Mouse (Mus musculus) inflammation-experienced regulatory T-cells, adult 16 weeks (primary cell): ENCODE data around the gene Osbpl7. TPM values are rescaled to one million over a fixed set of nuclear protein-coding genes. Genes with fewer than 3 reads are reported as not detected.

ENCODE experiments used
- polyA plus RNA-seq: library from polyadenylated mRNA; unstranded; fragments of 100-300 nt; shearing (Covaris generic); gene quantifications from one replicate; pipeline ENCODE4 v1.2.1, GENCODE M21; 2017

Gene Osbpl7
- polyA plus RNA-seq = 33.8 TPM

DNA sequence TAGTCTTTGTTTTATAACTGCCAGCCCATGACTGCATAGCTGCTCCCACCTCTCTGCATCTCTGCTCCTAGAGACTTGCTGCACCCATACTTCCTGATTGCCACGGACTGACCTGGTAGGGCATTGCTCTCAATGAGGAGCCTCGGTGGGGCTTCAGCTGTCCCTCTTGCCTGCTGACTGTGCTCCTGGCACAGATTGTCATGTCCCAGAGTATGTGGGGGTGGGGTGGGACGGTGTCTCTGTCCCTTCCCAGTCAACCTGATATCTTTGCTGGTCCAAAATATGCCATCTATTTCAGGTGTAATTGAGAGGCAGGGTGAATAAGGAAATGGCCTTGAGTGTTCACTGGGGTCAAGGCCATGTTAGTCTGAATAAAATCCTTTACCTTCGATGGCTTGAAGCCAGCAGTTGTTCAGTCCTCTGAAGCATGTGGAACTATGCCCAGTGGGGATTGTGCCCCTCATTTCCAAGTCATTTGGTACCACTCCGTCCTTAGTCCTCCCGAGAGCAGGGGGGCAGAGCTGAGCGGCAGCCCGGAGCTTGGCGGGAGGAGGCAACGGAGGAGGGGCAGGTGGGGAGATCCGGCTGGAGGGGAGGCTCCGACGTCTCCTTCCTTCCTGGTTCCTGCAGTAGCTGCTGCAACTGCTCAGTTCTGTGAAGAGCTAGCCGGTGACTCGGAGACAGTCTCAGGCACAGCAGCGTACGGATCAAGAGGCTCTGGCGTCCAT, at the start of gene Osbpl7:
TSS of gene Osbpl7 (plus strand) at position 413 of the 728 bp plus-strand sequence.

DNA sequence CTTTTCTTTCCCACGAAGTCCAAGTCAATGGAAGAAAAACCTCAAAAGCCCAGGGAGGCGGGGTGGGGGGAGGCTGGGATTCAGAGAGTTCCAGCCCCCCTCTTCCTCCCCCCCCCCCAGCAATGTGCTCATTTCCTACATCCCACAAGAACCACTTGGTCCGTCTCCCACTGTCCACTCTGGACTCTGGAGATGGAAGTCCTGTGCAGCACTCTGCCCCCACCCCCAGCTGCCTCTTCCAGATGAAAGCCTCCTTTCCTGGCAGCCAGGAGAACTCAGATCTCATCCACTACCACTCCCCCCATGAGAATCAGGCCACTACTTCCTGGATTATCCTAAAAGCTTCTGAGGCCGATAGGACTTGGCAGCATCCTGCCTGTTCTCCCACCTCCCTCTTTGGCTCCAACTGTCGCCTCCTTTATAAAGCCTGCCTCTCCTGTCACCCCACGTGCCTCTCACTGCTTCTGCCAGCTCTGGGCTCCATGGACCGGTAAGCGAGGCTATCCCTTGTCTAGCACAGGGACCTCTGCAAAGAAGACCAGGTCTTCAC, 37.2 kb upstream of the Osbpl7 start, which contains the start of gene Sp6:
TSS of gene Sp6 (plus strand) at position 274 of the 550 bp plus-strand sequence.

DNA sequence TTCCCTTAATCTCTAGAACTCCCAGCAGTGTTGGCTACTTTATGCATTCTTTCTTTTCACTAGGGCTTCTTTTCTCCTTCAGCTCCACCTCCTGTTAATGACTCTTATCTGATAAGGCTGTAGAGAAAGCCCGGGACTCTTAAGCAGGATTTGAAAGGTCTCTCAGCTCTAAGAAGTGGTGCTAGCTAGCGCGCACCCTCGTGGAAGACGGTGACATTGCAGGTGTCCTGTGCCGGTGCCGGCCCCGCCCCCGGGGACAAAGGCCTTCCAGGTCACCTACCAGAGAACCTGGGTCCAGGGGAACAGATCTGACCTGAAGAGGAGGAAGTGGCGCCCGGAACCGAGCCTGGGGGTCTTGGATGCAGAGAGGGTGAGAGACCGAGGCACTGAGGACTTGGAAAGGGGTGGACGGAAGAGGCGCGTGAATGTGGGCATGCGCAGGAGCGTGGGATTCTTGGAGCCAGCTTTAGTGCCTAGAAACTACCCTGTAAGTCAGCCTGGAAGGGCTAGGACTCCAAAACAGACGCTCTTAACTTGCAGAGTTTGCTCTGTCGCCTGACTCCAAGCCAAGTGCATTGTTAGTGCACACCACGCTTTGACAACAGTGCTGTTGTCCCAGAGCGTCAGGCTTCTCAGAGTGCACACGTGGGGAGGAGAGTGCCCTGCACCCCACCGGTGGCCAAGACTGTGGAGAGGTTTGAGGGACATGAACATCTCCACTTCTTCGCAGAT, 20.6 kb upstream of the Osbpl7 start, which contains the start of gene Scrn2:
TSS of gene Scrn2 (plus strand) at position 253 of the 732 bp plus-strand sequence.

DNA sequence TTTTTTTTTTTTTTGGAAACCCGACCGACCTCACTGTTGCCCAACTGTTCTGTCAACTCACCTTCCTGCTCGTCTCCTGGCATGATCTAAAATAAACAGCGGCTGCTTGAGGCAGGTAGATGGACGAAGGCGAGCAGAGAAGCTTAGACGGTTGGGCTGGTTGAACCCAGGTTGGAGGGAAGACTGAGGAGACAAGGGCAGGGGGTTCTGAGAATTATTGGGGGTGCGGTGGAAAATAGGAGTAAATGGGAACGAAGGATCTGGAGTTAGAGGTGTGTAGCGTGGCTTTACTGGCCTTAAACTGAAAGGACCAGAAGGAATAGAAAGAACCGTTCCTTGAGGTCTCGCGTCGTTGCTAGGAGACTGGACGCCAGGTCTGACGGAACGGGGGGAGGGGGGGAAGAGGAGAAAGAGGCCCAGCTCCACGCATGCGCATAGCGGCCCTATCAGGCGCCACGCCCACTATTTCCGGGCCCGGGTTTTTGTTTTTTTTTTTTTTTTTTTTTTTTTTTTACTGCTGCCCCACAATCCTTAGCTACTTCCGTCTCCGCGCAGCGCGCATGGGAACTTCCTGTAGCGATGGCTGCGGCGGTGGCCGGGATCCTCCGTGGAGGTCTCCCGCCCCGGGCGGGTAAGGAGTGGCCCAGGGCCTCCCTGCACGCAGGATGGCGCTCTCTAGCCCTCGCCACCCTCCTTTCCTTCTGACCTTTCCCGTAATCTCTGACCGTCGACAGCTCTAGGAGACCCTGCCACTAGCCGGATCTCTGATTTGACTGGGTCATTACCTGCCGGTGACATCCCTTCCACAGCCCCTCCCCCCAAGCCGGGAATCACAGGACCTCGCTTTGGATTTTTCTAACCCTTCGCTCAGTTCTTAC, 9.2 kb upstream of the Osbpl7 start, which contains the start of the genes Lrrc46 and Mrpl10:
TSS of gene Lrrc46 (minus strand) at position 386 of the 878 bp plus-strand sequence.
TSS of gene Mrpl10 (plus strand) at position 539 of the 878 bp plus-strand sequence.

DNA sequence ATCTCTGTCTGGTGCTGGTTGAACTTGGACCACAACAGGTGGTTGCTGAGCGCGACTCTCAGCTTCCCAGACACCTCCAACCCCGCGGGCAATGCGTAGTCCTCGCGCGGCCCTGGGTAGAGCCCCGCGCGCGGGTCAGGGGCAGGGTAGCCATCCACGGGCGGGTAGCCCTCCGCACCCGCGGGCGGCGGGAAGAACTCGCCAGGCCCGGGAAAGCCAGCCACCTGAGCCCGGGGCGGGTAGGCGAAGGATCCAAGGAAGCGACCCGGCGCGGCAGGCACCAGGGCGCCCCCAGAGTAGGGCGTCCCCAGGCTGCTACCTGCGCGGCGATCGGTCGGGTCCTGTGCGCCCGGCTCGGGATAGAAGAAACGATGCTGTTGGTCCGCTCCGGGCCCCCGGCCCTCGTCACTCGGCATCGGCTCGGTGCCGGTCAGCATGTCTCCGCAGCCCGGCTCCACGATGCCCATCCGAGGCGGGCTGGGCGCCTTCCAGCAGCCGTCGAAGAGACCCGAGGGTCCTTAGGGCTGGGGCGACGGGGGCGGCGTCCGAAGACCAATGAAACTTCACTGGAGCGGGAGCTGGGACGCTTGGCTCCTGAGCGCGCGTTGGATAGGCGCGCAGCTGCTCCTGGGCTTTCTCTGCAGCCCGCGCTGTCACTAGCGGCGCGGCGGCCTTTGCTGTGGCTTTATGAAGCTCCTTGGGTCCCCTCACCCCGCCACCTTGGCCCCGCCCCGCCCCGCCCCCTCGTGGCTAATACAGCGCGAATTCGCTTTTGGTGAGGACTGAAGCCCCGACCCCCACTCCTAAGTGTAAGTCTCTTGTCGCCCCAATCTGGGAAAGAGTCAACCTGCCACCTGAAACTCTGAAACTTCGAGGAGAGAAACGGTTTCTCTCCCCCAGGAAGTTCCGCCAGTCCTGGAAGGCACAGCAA, 64.5 kb downstream of the Osbpl7 start, which contains the start of gene Tbx21:
TSS of gene Tbx21 (minus strand) at position 661 of the 931 bp plus-strand sequence.

Other genes starting within 250 kb of the Osbpl7 start
- 69.5 TPM for gene Nfe2l1, start 220.7 kb upstream of the Osbpl7 start, polyA plus RNA-seq
- not detected for gene Copz2, start 200.8 kb upstream of the Osbpl7 start, polyA plus RNA-seq
- 107 TPM for gene Cdk5rap3, start 134.1 kb upstream of the Osbpl7 start, polyA plus RNA-seq
- 0.23 TPM for gene Prr15l, start 122.5 kb upstream of the Osbpl7 start, polyA plus RNA-seq
- 44.9 TPM for gene Pnpo, start 106.6 kb upstream of the Osbpl7 start, polyA plus RNA-seq
- 71.0 TPM for gene Sp2, start 67.7 kb upstream of the Osbpl7 start, polyA plus RNA-seq
- 10.6 TPM for gene Sp6, start 37.2 kb upstream of the Osbpl7 start, polyA plus RNA-seq
- 17.7 TPM for gene Scrn2, start 20.7 kb upstream of the Osbpl7 start, polyA plus RNA-seq
- not detected for gene Lrrc46, start 9.2 kb upstream of the Osbpl7 start, polyA plus RNA-seq
- gene Mrpl10, start 9.1 kb upstream of the Osbpl7 start, polyA plus RNA-seq = 82.0 TPM
- gene Tbx21, start 64.7 kb downstream of the Osbpl7 start, polyA plus RNA-seq = 10.0 TPM
- not detected for gene Tbkbp1, start 100.9 kb downstream of the Osbpl7 start, polyA plus RNA-seq
- 31.9 TPM for gene Kpnb1, start 137.3 kb downstream of the Osbpl7 start, polyA plus RNA-seq
- 30.7 TPM for gene Npepps, start 230.0 kb downstream of the Osbpl7 start, polyA plus RNA-seq